Mouse (Mus musculus) 416B (cell line): ENCODE data around the gene Hamp2.
"Not testable (repeated sequence)": the region's sequence is repeated elsewhere in the genome, so short reads cannot be mapped to it uniquely, and the experiment has no call there.

Experiments used
- DNase-seq: peaks from one replicate; pipeline ENCODE4 v3.0.0; 2011; ENCODE audit warnings: low read depth

Hamp2 gene

GRCm38 (mm10) chr7:30924581-30924980 lies at the start of gene Hamp2:
TSS of gene Hamp2 (minus strand) at chr7:30924681.
- DNase-seq = not testable (repeated sequence)

DNA sequence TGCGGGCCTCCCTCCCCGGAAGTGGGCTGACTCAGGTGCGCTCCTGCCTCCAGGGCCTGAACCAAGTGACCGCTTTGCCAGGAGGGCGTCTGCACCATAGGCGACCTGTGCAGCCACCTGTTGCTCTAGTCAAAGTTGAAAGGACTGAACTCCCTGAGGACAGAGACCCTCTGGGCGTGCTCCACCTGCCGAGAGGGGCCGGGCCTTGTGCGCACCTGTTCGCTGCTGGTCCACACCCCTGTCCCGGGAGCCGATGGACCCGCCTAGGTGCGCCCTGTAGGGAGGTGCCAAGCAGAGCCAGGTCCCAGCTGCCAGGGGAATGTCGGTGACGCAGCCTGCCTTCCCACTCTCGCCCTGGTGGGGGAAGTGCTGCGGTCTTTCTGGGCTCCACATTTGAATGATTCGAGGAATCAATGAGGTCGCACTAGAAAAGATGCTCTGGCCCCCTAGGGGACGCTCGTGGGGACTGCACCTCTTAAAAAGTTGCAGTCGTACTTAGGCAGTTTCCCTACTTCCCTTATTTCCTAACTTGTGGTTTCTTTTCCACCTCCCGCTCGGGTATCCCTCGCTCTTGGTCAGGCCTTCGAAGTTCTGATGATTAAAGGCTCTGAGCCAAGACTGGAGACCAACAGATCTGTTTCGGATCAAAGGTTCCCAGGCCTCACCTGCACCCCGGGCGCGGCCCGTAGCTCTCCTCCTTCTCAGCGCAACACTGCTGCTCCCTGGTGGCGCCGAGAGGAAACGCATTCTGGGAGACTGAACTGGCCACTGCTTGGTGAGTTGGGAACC lies 49.2 kb upstream of the Hamp2 start, which contains the start of gene Fam187b:
Gene Fam187b, plus strand, starts transcription at position 290 of the 789 bp plus-strand sequence.
- DNase-seq = peak; percentile 92

GRCm38 (mm10) chr7:30973251-30973500 lies 48.7 kb upstream of the Hamp2 start, which contains the start of gene Lsr:
TSS of gene Lsr (minus strand) at chr7:30973464.
- DNase-seq = no peak

GRCm38 (mm10) chr7:30972426-30973250 lies 48.2 kb upstream of the Hamp2 start:
- no peak for DNase-seq

- DNase-seq = no peak
These were observed 47.4 kb upstream of the Hamp2 start for GRCm38 (mm10) chr7:30971901-30972300.

- no peak for DNase-seq
These were observed 44.7 kb upstream of the Hamp2 start for GRCm38 (mm10) chr7:30969174-30969573.

DNA sequence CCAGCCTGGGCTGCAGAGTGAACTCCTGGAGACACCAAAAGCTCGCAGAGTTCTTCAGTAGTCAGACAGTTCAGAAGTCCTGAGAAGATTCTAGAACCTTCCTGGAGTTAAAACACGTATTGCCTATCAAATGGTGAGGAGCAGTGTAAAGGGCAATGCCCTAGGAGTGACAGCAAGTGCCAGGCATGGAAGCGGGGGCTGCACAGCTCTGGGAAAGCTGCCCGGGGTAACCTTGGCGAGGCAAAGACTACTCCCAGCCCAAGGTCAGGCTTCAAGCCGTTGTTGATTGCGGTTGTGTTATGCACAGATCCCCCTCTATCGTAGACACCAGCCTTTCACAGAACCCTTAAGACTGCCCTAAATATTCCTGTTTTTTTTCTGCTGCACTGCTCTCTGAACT lies 44.1 kb upstream of the Hamp2 start:
- DNase-seq = no peak

DNA sequence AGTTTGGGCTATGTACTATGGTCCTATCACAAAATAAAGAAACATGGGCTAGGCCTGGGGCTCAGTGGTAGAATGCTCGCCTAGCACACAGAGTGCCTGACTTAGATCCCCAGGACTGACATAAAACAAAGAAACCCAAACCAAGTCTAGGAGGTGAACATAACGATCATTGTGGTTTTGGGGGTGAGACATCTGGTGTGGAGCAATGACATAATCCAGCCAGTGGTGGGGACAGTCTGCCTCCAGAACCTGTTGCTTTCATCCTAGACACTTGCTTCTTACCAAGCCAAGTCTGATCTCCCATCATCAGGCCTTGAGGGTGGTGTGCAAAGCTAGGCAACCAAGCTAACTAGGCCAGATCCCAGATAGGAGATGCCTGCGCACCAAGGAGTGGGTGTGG lies 42.2 kb upstream of the Hamp2 start:
- DNase-seq = peak; percentile 67

GRCm38 (mm10) chr7:30965677-30966076 lies 41.2 kb upstream of the Hamp2 start:
- no peak for DNase-seq

GRCm38 (mm10) chr7:30964366-30964765 lies 39.9 kb upstream of the Hamp2 start:
- no peak for DNase-seq

- DNase-seq = no peak
These were observed 38.4 kb upstream of the Hamp2 start for GRCm38 (mm10) chr7:30962862-30963261.

- no peak for DNase-seq
These were observed 35.4 kb upstream of the Hamp2 start for GRCm38 (mm10) chr7:30959786-30960349.

DNA sequence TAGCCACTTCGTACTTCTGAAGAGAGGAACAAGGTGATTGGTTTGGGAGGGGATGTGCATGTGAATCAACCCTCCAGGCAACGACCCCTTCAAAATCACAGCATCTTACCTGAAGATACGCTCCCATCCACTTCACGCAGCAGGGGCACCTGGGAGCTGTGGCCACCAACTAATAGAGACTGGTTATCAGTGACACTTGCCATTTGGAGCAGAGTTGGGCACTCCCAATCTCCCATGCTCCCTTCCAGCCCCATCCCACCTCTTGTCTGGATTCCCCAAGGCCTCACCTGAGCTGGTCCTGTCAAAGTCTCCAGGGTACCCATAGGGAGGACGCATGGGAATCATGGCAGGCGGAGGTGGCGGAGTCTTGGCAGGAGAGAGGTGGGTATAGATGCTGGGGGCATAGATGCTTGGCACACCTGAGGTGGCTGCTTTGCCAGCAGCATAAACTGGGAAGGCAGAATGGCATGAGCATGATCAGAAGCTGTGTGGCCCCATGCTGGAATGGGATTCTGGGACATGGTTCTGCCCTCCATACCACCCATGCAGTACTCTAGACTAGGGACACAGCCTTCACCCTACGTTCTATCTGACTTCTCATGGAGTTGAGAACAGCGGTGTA lies 34.5 kb upstream of the Hamp2 start:
- no peak for DNase-seq

DNA sequence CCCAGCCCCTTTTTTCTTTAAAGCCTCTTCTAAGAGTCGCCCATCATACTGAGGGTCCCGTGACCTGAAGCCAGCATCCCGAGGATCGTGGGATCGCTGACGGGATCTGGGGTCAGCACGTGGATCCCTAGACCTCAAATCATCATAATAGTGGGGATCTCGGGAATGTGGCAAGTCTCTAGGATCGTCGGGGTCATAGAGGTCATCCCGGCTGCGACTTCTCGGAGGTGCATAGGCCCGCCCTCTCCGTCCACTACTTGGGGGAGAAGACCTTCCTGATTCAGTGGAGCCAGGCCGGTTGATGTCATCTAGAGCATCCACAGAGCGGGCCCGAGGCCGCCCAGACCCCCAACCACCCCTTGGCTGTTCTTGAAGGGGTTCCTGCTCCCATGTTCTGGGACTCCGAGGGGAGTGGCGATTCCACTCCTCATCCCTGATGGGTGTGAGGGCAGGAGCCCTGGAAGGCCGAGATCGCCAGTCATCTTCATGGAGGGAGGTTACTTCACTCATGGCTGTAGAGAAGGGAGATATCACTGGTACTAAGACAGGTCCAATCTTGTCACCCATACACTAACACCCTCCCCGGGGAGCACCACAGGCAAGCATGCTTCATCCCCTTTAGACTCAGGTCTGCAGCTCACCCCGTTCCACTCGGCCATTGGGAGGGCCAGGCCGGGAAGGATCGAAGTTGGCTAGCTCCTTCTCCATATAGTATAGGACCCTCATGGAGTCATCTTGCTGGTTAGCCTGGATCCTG lies 33.8 kb upstream of the Hamp2 start:
- DNase-seq = no peak

- peak; percentile 88 for DNase-seq
These were observed 32.9 kb upstream of the Hamp2 start for GRCm38 (mm10) chr7:30957367-30957783.

DNA sequence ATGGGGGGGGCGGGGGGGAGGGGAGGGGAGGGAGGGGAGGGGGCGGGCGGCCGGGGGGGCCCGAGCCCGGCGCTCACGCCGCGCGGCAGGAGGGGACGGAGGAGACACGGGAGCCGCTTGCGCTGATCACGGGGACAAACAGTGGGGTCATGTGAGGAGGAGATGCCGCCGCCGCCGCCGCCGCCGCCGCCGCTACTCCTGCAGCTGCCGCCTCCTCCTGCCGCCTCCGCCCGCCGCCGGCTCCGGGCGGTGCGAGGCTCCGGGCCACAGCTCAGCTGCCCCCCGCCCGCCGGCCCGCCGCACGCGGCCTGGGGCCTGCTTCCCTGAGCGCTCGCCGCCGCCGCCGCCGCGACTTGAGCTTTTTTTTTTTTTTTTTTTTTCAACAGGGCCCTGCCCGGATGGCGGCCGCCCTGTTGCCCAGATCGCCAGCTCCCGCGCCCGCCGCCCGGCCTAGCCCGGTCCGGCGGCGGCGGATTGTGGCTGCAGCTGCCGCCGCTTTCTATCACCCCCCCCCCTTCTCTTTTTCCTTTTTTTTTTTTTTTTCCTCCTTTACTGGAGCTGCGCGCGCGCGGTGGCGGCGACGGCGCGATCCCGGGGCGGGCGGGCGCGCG lies 32.4 kb upstream of the Hamp2 start, which contains the start of gene Usf2:
Gene Usf2, minus strand, starts transcription at position 48 of the 611 bp plus-strand sequence.
- peak; percentile 78 for DNase-seq

- DNase-seq = no peak
These were observed 31.9 kb upstream of the Hamp2 start for GRCm38 (mm10) chr7:30956357-30956751.

DNA sequence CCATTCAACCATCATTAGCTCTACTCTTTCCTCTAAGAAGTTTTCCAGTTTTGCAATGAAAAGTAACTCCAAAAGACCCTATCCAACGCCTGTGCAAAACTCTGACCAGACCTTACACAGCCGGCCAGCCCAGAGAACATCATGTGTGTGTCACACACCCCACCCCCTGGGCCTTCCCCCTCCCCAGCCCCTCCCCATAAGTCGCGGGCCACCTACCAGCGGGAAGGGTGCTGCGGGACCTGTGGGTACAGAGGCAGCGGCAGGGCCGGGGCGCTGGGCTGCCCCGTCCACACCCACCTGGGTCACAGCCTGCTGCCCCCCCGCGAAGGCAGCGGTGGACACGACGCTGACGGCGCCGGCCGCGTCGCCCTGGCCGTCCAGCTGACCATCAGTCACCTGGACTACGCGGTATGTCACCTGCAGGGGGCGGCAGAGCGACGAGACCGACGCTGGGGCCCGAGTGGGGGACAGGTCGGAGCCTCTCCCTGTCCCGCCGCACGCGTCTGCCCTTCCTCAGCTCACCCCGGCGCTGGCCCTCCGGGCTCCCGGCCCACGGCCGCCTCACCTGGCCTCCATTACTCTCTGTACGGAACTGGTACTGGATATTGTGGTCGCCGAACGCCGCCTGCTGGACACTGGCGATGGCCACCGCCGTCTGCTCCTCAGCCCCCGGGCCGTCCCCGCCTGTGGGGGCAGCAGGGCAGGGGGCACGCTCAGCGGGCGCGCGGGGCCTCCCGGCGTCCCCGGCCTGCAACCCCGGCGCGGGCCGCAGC lies 31.3 kb upstream of the Hamp2 start:
- DNase-seq = peak; percentile 84

- DNase-seq = no peak
These were observed 30.6 kb upstream of the Hamp2 start for GRCm38 (mm10) chr7:30954971-30955520.

DNA sequence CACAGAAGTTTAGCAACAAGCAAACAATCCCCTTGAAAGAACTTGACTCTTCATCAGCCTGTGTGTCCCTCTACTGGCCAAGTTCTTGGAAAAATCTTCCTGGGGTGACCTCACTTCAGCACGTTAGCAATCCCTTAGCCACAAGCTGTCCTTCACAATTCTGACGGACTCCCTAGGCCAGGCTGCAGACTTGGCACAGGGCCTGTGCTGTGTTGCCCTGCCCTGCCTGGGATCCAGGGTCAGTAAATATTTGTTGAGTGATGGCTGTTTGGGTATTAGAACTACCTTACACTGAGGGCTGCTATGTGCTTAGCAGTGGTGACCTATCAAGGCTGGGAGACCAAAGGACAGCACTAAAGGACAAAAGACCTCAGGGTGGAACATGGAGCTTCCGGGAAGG lies 29.6 kb upstream of the Hamp2 start:
- DNase-seq = no peak
